Mouse (Mus musculus) cerebellum, adult 2 months (tissue): ENCODE results near the gene Pknox1.

Source experiments
- CTCF ChIP-seq: fragments of 200-500 bp; IDR thresholded peaks from 2 replicates; pipeline ENCODE4 v1.5.1; 2011; ENCODE audit warnings: low read depth, mild to moderate bottlenecking, control low read depth, low read length, moderate library complexity, borderline replicate concordance; ENCODE audit not compliant: insufficient read depth
- POLR2A ChIP-seq: fragments of 200-500 bp; IDR thresholded peaks from 2 replicates; pipeline ENCODE4 v1.6.1; 2011; ENCODE audit warnings: low read length, control low read depth, borderline replicate concordance; ENCODE audit not compliant: insufficient read depth

GRCm38 (mm10) chr17:31633007-31633406 lies 68.5 kb downstream of the Pknox1 start:
- TF ChIP-seq CTCF, result no peak
- TF ChIP-seq POLR2A, result no peak
